Mouse (Mus musculus): ENCODE results near the gene Rnf38. TPM values are rescaled to one million over a fixed set of nuclear protein-coding genes. Genes with fewer than 3 reads are reported as not detected.

The Rnf38 gene
- 19.6 and 27.3 TPM in 2 replicates for total RNA-seq (2012; rRNA removed)

DNA sequence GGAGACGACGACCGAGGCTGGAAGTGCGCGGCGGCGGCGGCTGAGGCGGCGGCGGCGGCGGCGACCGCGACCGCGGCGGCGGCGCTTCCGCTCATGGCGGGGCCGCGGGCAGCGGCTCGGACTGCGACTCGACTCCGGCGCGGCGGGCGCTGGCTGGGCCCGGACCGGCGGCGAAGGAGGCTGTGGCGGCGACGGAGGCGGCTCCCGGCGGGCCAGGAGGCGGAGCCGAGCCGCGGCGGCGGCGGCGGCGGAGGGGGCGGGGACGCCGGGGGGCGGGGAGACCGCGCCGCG is at the start of gene Rnf38:
TSS of gene Rnf38 (minus strand) at position 77 of the 291 bp plus-strand sequence.
- DNase-seq (ENCODE audit: low read depth, low spot score): no peak
- H3K9me3 ChIP-seq (ENCODE audit: control insufficient read depth, insufficient read depth, low read depth, low read length): no peaks in the 10 kb centered on the region
- peak within 1 kb of the TSS; percentile 87 for H3K27ac ChIP-seq (ENCODE audit: insufficient read depth, low read depth, low read length, poor library complexity, severe bottlenecking)
- no peaks in the 10 kb centered on the region for H3K36me3 ChIP-seq (ENCODE audit: control insufficient read depth, insufficient read depth, low read length, poor library complexity, severe bottlenecking)
- H3K4me3 ChIP-seq (ENCODE audit: insufficient read depth in 1 of 2, low read depth in 1 of 2, low read length in 2 of 2, poor library complexity in 1 of 2, severe bottlenecking in 1 of 2): peak within 1 kb of the TSS; percentile 91 to 99
- TF ChIP-seq ZC3H11A (IDR thresholded peaks at IDR 0.05; ENCODE audit: borderline replicate concordance, low read depth, low read length): no peak
- TF ChIP-seq MAFK (IDR thresholded peaks at IDR 0.05; ENCODE audit: insufficient read depth, low read depth, low read length): no peak
- TF ChIP-seq ZNF384 (IDR thresholded peaks at IDR 0.05; ENCODE audit: low read depth, low read length): no peak
- no peak for TF ChIP-seq CHD2 (IDR thresholded peaks at IDR 0.05; ENCODE audit: low read depth, low read length)
- TF ChIP-seq HCFC1 (IDR thresholded peaks at IDR 0.05; ENCODE audit: borderline replicate concordance, insufficient read depth, low read length): no peak
- H3K4me1 ChIP-seq (ENCODE audit: control insufficient read depth in 2 of 2, insufficient read depth in 2 of 2, low read length in 2 of 2, poor library complexity in 1 of 2): peaks cover 13 to 14% of the 10 kb centered on the region in 2 experiments
- peak within 1 kb of the TSS; percentile 89 for H3K9ac ChIP-seq (ENCODE audit: insufficient read depth, low read depth, low read length, poor library complexity, severe bottlenecking)
- in situ Hi-C loops (cut with MboI; ENCODE audit: low sequenced_read_pairs in 2 of 2, unreplicated experiment in 2 of 2): no loop called here

DNA sequence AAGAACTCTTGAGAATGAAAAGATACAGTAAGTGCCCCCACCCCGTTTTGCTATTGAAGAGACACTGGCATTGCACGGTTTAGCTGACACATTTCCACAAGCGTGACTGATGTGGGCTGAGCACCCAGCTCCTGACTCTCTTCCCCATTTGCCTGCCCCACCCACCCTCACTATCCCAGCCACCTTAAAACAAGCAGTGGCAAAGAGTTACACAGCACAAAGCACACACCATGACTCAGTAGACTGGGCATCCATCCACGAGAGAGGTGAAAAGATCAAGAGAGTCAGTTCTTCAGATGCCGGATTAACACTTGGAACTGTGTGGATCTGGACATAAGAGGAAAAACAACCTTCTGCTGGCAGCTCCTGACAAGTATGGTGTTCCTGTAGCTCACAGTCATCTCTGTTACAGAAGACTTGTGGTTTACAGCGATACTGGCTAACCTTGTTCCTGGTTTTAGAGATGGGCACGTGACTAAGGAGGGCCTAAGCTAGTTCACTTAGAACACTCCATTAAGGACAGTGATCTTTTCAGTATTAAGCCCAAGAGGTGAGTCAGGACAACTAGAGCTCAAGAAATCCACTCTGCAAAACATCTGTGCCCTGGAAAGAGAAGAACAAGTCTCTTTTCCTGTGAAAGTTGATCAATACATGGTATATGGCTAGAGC is 48.1 kb upstream of the Rnf38 start:
- no peak for TF ChIP-seq HCFC1 (IDR thresholded peaks at IDR 0.05; ENCODE audit: borderline replicate concordance, insufficient read depth, low read length)
- no peak for TF ChIP-seq ZC3H11A (IDR thresholded peaks at IDR 0.05; ENCODE audit: borderline replicate concordance, low read depth, low read length)
- TF ChIP-seq CHD2 (IDR thresholded peaks at IDR 0.05; ENCODE audit: low read depth, low read length): no peak
- no peak for TF ChIP-seq MAFK (IDR thresholded peaks at IDR 0.05; ENCODE audit: insufficient read depth, low read depth, low read length)
- TF ChIP-seq ZNF384 (IDR thresholded peaks at IDR 0.05; ENCODE audit: low read depth, low read length): no peak
- no peaks in the 10 kb centered on the region for H3K4me1 ChIP-seq (ENCODE audit: control insufficient read depth in 2 of 2, insufficient read depth in 2 of 2, low read length in 2 of 2, poor library complexity in 1 of 2)
- H3K9me3 ChIP-seq (ENCODE audit: control insufficient read depth, insufficient read depth, low read depth, low read length): no peaks in the 10 kb centered on the region
- DNase-seq (ENCODE audit: low read depth, low spot score): no peak
- H3K36me3 ChIP-seq (ENCODE audit: control insufficient read depth, insufficient read depth, low read length, poor library complexity, severe bottlenecking): no peaks in the 10 kb centered on the region
- no peak overlapping the region for H3K4me3 ChIP-seq (ENCODE audit: insufficient read depth in 1 of 2, low read depth in 1 of 2, low read length in 2 of 2, poor library complexity in 1 of 2, severe bottlenecking in 1 of 2)
- no peak overlapping the region for H3K9ac ChIP-seq (ENCODE audit: insufficient read depth, low read depth, low read length, poor library complexity, severe bottlenecking)
- in situ Hi-C loops (cut with MboI; ENCODE audit: low sequenced_read_pairs in 2 of 2, unreplicated experiment in 2 of 2): loop anchor here in 1 of 2 experiments (10.0 kb wide), 1 partner anchor 107 kb away; no protein-coding TSS in a partner anchor
- no peak overlapping the region for H3K27ac ChIP-seq (ENCODE audit: insufficient read depth, low read depth, low read length, poor library complexity, severe bottlenecking)

DNA sequence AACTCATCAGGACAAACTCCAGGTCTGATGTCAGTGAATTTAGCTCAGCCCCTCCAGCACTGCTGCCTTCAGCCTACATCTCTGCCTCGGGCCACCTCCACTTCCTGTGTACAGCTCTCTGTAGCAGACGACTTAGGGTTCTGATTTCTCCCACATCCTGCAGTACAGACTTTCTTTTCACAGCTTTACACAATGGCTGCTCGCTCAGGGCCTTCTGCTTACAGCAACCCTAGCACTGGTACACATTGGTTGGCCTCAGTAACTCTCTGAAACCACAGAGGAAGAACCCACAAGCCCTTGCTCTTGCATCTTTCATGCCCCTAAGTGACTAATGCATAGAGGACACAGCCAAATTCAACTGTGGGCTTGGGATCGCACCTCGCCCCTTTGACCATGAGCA is 37.5 kb upstream of the Rnf38 start:
- Histone ChIP-seq H3K9me3 (ENCODE audit: control insufficient read depth, insufficient read depth, low read depth, low read length) (no peaks in the 10 kb centered on the region), H3K9ac (ENCODE audit: insufficient read depth, low read depth, low read length, poor library complexity, severe bottlenecking) (no peak overlapping the region), H3K36me3 (ENCODE audit: control insufficient read depth, insufficient read depth, low read length, poor library complexity, severe bottlenecking) (no peaks in the 10 kb centered on the region), H3K4me1 (ENCODE audit: control insufficient read depth in 2 of 2, insufficient read depth in 2 of 2, low read length in 2 of 2, poor library complexity in 1 of 2) (no peaks in the 10 kb centered on the region), H3K27ac (ENCODE audit: insufficient read depth, low read depth, low read length, poor library complexity, severe bottlenecking) (no peak overlapping the region), H3K4me3 (ENCODE audit: insufficient read depth in 1 of 2, low read depth in 1 of 2, low read length in 2 of 2, poor library complexity in 1 of 2, severe bottlenecking in 1 of 2) (no peak overlapping the region)
- TF ChIP-seq CHD2 (IDR thresholded peaks at IDR 0.05; ENCODE audit: low read depth, low read length) (no peak), MAFK (IDR thresholded peaks at IDR 0.05; ENCODE audit: insufficient read depth, low read depth, low read length) (no peak), ZNF384 (IDR thresholded peaks at IDR 0.05; ENCODE audit: low read depth, low read length) (no peak), ZC3H11A (IDR thresholded peaks at IDR 0.05; ENCODE audit: borderline replicate concordance, low read depth, low read length) (no peak), HCFC1 (IDR thresholded peaks at IDR 0.05; ENCODE audit: borderline replicate concordance, insufficient read depth, low read length) (no peak)
- DNase-seq (ENCODE audit: low read depth, low spot score): no peak
- in situ Hi-C loops (cut with MboI; ENCODE audit: low sequenced_read_pairs in 2 of 2, unreplicated experiment in 2 of 2): no loop called here

DNA sequence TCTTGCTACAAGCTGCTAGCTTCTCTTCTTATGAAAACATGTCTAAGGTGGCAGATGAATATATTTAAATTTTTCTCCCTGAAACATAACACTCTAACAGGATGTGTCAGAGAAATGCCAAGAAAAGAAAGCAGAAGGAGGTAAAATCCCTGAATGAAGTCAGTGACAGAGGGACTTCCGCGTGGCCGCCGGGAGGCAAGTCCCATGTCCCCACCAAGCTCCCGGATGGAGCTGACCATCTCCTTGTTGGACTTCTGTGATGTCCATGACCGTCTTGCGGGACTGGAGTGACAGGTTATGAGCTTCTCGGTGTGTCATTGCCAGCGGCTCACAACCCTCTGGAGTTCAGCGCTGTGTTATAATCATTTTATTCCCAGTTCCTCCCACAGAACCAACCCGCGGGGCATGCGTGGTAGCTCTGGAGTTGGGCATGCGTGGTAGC is 35.8 kb upstream of the Rnf38 start:
- no peaks in the 10 kb centered on the region for H3K4me1 ChIP-seq (ENCODE audit: control insufficient read depth in 2 of 2, insufficient read depth in 2 of 2, low read length in 2 of 2, poor library complexity in 1 of 2)
- DNase-seq (ENCODE audit: low read depth, low spot score): no peak
- H3K4me3 ChIP-seq (ENCODE audit: insufficient read depth in 1 of 2, low read depth in 1 of 2, low read length in 2 of 2, poor library complexity in 1 of 2, severe bottlenecking in 1 of 2): no peak overlapping the region
- H3K36me3 ChIP-seq (ENCODE audit: control insufficient read depth, insufficient read depth, low read length, poor library complexity, severe bottlenecking): no peaks in the 10 kb centered on the region
- H3K9me3 ChIP-seq (ENCODE audit: control insufficient read depth, insufficient read depth, low read depth, low read length): 0 out of 2 replicates have a peak, but pooled peaks cover 2% of the 10 kb centered on the region
- TF ChIP-seq CHD2 (IDR thresholded peaks at IDR 0.05; ENCODE audit: low read depth, low read length): no peak
- no peak for TF ChIP-seq ZC3H11A (IDR thresholded peaks at IDR 0.05; ENCODE audit: borderline replicate concordance, low read depth, low read length)
- in situ Hi-C loops (cut with MboI; ENCODE audit: low sequenced_read_pairs in 2 of 2, unreplicated experiment in 2 of 2): no loop called here
- no peak overlapping the region for H3K9ac ChIP-seq (ENCODE audit: insufficient read depth, low read depth, low read length, poor library complexity, severe bottlenecking)
- no peak overlapping the region for H3K27ac ChIP-seq (ENCODE audit: insufficient read depth, low read depth, low read length, poor library complexity, severe bottlenecking)

DNA sequence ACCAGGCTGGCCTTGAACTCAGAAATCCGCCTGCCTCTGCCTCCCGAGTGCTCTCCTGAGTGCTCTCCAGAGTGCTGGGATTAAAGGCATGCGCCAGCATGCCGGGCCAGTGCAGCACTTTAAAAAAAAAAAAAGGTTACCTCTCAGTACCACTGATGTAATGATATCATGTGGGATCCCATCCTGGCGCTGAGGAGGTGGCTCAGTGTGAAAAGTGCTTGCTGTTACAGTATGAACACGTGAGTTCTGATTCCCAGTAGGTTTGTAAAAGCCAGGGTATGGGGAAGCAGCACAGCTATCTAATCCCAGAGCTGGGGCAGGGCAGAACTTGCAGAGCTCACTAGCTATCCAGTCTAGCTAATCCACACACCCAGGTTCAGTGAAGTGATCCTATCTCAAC is 33.8 kb upstream of the Rnf38 start:
- Histone ChIP-seq H3K9ac (ENCODE audit: insufficient read depth, low read depth, low read length, poor library complexity, severe bottlenecking) (no peak overlapping the region), H3K4me3 (ENCODE audit: insufficient read depth in 1 of 2, low read depth in 1 of 2, low read length in 2 of 2, poor library complexity in 1 of 2, severe bottlenecking in 1 of 2) (no peak overlapping the region), H3K9me3 (ENCODE audit: control insufficient read depth, insufficient read depth, low read depth, low read length) (0 out of 2 replicates have a peak, but pooled peaks cover 2% of the 10 kb centered on the region), H3K36me3 (ENCODE audit: control insufficient read depth, insufficient read depth, low read length, poor library complexity, severe bottlenecking) (no peaks in the 10 kb centered on the region), H3K27ac (ENCODE audit: insufficient read depth, low read depth, low read length, poor library complexity, severe bottlenecking) (no peak overlapping the region), H3K4me1 (ENCODE audit: control insufficient read depth in 2 of 2, insufficient read depth in 2 of 2, low read length in 2 of 2, poor library complexity in 1 of 2) (no peaks in the 10 kb centered on the region)
- in situ Hi-C loops (cut with MboI; ENCODE audit: low sequenced_read_pairs in 2 of 2, unreplicated experiment in 2 of 2): no loop called here
- TF ChIP-seq ZNF384 (IDR thresholded peaks at IDR 0.05; ENCODE audit: low read depth, low read length): no peak
- no peak for TF ChIP-seq HCFC1 (IDR thresholded peaks at IDR 0.05; ENCODE audit: borderline replicate concordance, insufficient read depth, low read length)
- TF ChIP-seq MAFK (IDR thresholded peaks at IDR 0.05; ENCODE audit: insufficient read depth, low read depth, low read length): no peak
- no peak for TF ChIP-seq CHD2 (IDR thresholded peaks at IDR 0.05; ENCODE audit: low read depth, low read length)
- TF ChIP-seq ZC3H11A (IDR thresholded peaks at IDR 0.05; ENCODE audit: borderline replicate concordance, low read depth, low read length): no peak
- no peak for DNase-seq (ENCODE audit: low read depth, low spot score)
